Mouse (Mus musculus) c-Kit-positive CD71-negative TER-119-negative erythroid progenitor cells, embryonic 14.5 days (primary cell): ENCODE measurements around the gene Tmed4.

Experiments
- DNase-seq: peaks from one replicate; pipeline ENCODE4 v3.0.0-alpha.2; 2013; ENCODE audit warnings: low read depth

Gene Tmed4

GRCm38 (mm10) chr11:6274387-6275093, at the start of gene Tmed4:
Gene Tmed4 (minus strand): TSS chr11:6274870.
- DNase-seq: peak; percentile 99

- no peak for DNase-seq
Observed at GRCm38 (mm10) chr11:6323348-6323747, 48.7 kb upstream of the Tmed4 start.

GRCm38 (mm10) chr11:6322086-6322485, 47.4 kb upstream of the Tmed4 start:
- DNase-seq: no peak

- DNase-seq: no peak
Observed at GRCm38 (mm10) chr11:6319374-6319773, 44.7 kb upstream of the Tmed4 start.

- DNase-seq: no peak
Observed at GRCm38 (mm10) chr11:6318559-6318958, 43.9 kb upstream of the Tmed4 start.

GRCm38 (mm10) chr11:6316821-6317220, 42.2 kb upstream of the Tmed4 start:
- no peak for DNase-seq

- no peak for DNase-seq
Observed at GRCm38 (mm10) chr11:6313874-6314406, 39.3 kb upstream of the Tmed4 start.

- no peak for DNase-seq
Observed at GRCm38 (mm10) chr11:6308181-6308580, 33.5 kb upstream of the Tmed4 start.

- no peak for DNase-seq
Observed at GRCm38 (mm10) chr11:6305943-6306430, 31.3 kb upstream of the Tmed4 start.

GRCm38 (mm10) chr11:6302793-6303192, 28.1 kb upstream of the Tmed4 start:
- no peak for DNase-seq

GRCm38 (mm10) chr11:6299435-6299834, 24.8 kb upstream of the Tmed4 start:
- no peak for DNase-seq

- no peak for DNase-seq
Observed at GRCm38 (mm10) chr11:6296077-6296476, 21.4 kb upstream of the Tmed4 start.

GRCm38 (mm10) chr11:6294632-6295031, 20.0 kb upstream of the Tmed4 start:
- DNase-seq: no peak

GRCm38 (mm10) chr11:6293601-6294000, 18.9 kb upstream of the Tmed4 start:
- no peak for DNase-seq

- no peak for DNase-seq
Observed at GRCm38 (mm10) chr11:6292988-6293349, 18.3 kb upstream of the Tmed4 start.

GRCm38 (mm10) chr11:6292116-6292987, 17.7 kb upstream of the Tmed4 start:
- DNase-seq: peak; percentile 63

GRCm38 (mm10) chr11:6291401-6292115, 16.9 kb upstream of the Tmed4 start, which contains the start of gene Ogdh:
Gene Ogdh (plus strand): TSS chr11:6291633.
- peak; percentile 98 for DNase-seq

- DNase-seq: no peak
Observed at GRCm38 (mm10) chr11:6290883-6291282, 16.2 kb upstream of the Tmed4 start.

- DNase-seq: no peak
Observed at GRCm38 (mm10) chr11:6290138-6290537, 15.5 kb upstream of the Tmed4 start.

- DNase-seq: no peak
Observed at GRCm38 (mm10) chr11:6282940-6283339, 8.3 kb upstream of the Tmed4 start.

GRCm38 (mm10) chr11:6276466-6276865, 1.8 kb upstream of the Tmed4 start:
- no peak for DNase-seq

- no peak for DNase-seq
Observed at GRCm38 (mm10) chr11:6275094-6275484, 419 bp upstream of the Tmed4 start.
